Mouse (Mus musculus): ENCODE results near the gene Ackr1.

DNA sequence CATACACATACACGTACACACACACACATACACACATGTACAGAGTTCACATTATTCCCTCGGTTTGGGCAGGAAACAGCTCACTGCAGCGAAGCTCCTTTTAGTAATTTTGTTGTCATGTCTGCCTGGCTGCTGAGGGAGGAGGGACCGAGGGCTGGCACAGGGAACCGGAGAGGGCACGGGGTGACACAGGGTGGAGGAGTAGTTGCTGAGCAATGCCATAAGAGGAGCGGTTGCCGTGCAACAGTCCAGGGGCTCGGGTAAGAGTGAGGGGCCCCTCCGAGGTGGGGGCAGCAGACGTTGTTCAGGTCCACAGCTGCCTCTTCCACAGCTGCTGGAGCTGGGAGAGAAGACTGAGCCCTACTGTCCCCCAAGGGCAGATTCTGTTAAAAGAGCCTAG is 2.4 kb upstream of the Ackr1 start:
- TF ChIP-seq CTCF (IDR thresholded peaks at IDR 0.05; ENCODE audit: insufficient read depth, low read depth, low read length) (no peak), POLR2A (IDR thresholded peaks at IDR 0.05; ENCODE audit: insufficient read depth, low read depth, low read length) (no peak)
